Mouse (Mus musculus) myocyte (in vitro differentiated cells): ENCODE measurements around the gene Psg27. TPM values are rescaled to one million over a fixed set of nuclear protein-coding genes. Genes with fewer than 3 reads are reported as not detected.
"Not testable (repeated sequence)": the region's sequence is repeated elsewhere in the genome, so short reads cannot be mapped to it uniquely, and the experiment has no call there.

ENCODE experiments used
- H3K27me3 ChIP-seq: one replicate; pipeline ENCODE4 v1.6.1; 2011; ENCODE audit not compliant: control insufficient read depth, insufficient read depth, insufficient read length
- H3K36me3 ChIP-seq: one replicate; pipeline ENCODE4 v1.6.1; 2011; ENCODE audit not compliant: control insufficient read depth, insufficient read depth
- H3K4me2 ChIP-seq: one replicate; pipeline ENCODE4 v1.6.1; 2011; ENCODE audit warnings: low read depth, control low read depth
- H3K4me3 ChIP-seq: one replicate; pipeline ENCODE4 v1.5.1; 2011; ENCODE audit warnings: mild to moderate bottlenecking, control low read depth, moderate library complexity
- H3K79me2 ChIP-seq: one replicate; pipeline ENCODE4 v1.6.1; 2011; ENCODE audit not compliant: control insufficient read depth, insufficient read depth
- H3ac ChIP-seq: one replicate; pipeline ENCODE4 v1.6.1; 2011; ENCODE audit not compliant: control insufficient read depth, insufficient read length
- CEBPB ChIP-seq: IDR thresholded peaks from 2 replicates; pipeline ENCODE4 v1.6.1; 2011; ENCODE audit warnings: mild to moderate bottlenecking, moderate library complexity; ENCODE audit not compliant: poor library complexity, insufficient read depth, severe bottlenecking
- E2F4 ChIP-seq: IDR thresholded peaks from one replicate; pipeline ENCODE4 v1.6.1; 2011; ENCODE audit warnings: mild to moderate bottlenecking, control low read depth, moderate library complexity; ENCODE audit not compliant: insufficient read depth
- MAX ChIP-seq: IDR thresholded peaks from one replicate; pipeline ENCODE4 v1.6.1; 2011; ENCODE audit warnings: low read depth, mild to moderate bottlenecking, control low read depth
- MYOD1 ChIP-seq, 3 experiments: IDR thresholded peaks; one replicate each; pipeline ENCODE4 v1.6.1; 2011; ENCODE audit warnings: control low read depth in 2 of 3, low read depth in 2 of 3, mild to moderate bottlenecking in 2 of 3, moderate library complexity in 1 of 3; ENCODE audit not compliant: insufficient read length in 2 of 3, control insufficient read depth in 1 of 3
- MYOG ChIP-seq, 3 experiments: IDR thresholded peaks; one replicate each; pipeline ENCODE4 v1.6.1; 2011; ENCODE audit warnings: control low read depth in 2 of 3, low read depth in 2 of 3, mild to moderate bottlenecking in 2 of 3; ENCODE audit not compliant: insufficient read length in 2 of 3, control insufficient read depth in 1 of 3, insufficient read depth in 1 of 3
- POLR2A ChIP-seq: IDR thresholded peaks from one replicate; pipeline ENCODE4 v1.6.1; 2011; ENCODE audit warnings: low read depth, mild to moderate bottlenecking, control low read depth, moderate library complexity; ENCODE audit not compliant: insufficient read length
- POLR2AphosphoS2 ChIP-seq: IDR thresholded peaks from one replicate; pipeline ENCODE4 v1.6.1; 2011; ENCODE audit warnings: low read depth, control low read depth; ENCODE audit not compliant: insufficient read length
- REST ChIP-seq: IDR thresholded peaks from one replicate; pipeline ENCODE4 v1.6.1; 2011; ENCODE audit warnings: mild to moderate bottlenecking, control low read depth, moderate library complexity; ENCODE audit not compliant: insufficient read depth, insufficient read length
- SRF ChIP-seq: IDR thresholded peaks from one replicate; pipeline ENCODE4 v1.6.1; 2011; ENCODE audit warnings: low read depth; ENCODE audit not compliant: control insufficient read depth, insufficient read length
- TCF12 ChIP-seq: IDR thresholded peaks from one replicate; pipeline ENCODE4 v1.6.1; 2011; ENCODE audit warnings: mild to moderate bottlenecking, control low read depth; ENCODE audit not compliant: poor library complexity, insufficient read depth, severe bottlenecking
- TCF3 ChIP-seq: IDR thresholded peaks from one replicate; pipeline ENCODE4 v1.6.1; 2011; ENCODE audit warnings: low read depth, control low read depth; ENCODE audit not compliant: insufficient read length
- USF1 ChIP-seq: IDR thresholded peaks from one replicate; pipeline ENCODE4 v1.6.1; 2011; ENCODE audit warnings: low read depth, mild to moderate bottlenecking, control low read depth, moderate library complexity
- polyA plus RNA-seq: library from polyadenylated mRNA; unstranded; fragments of >200 nt; fragmentation: generic; extraction: Trizol; gene quantifications from one replicate; pipeline ENCODE4 v1.2.1, GENCODE M21; 2012; ENCODE audit warnings: missing spikeins

The Psg27 gene
- not detected for polyA plus RNA-seq

DNA sequence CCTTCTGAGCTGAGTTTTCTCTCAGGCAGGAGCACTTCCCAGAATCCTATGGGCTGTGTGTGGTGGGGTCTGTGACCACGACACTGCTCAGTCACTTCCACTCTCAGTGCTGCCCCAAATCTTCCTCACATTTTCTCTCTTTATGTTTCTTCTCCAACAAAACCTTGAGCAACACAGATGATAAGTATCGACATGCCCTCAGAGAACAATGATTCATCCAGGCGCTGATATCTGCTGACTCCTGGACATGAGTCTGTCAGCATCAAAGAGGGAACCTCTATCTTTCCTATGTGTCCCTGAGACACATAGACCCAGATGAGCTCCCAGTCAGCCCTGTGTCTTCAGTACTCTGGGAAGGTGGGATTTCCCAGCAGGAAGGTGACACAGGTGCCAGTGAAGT is at the start of gene Psg27:
Gene Psg27 (minus strand): TSS at position 101 of the 400 bp plus-strand sequence.
- no peaks in the 10 kb centered on the region for H3K79me2 ChIP-seq
- no peaks in the 10 kb centered on the region for H3K27me3 ChIP-seq
- no peak within 1 kb of the TSS for H3K4me2 ChIP-seq
- H3K4me3 ChIP-seq = no peak within 1 kb of the TSS
- TF ChIP-seq POLR2A = no peak
- no peak for TF ChIP-seq POLR2AphosphoS2
- TF ChIP-seq SRF = no peak
- no peaks in the 10 kb centered on the region for H3K36me3 ChIP-seq
- H3ac ChIP-seq = no peak within 1 kb of the TSS

DNA sequence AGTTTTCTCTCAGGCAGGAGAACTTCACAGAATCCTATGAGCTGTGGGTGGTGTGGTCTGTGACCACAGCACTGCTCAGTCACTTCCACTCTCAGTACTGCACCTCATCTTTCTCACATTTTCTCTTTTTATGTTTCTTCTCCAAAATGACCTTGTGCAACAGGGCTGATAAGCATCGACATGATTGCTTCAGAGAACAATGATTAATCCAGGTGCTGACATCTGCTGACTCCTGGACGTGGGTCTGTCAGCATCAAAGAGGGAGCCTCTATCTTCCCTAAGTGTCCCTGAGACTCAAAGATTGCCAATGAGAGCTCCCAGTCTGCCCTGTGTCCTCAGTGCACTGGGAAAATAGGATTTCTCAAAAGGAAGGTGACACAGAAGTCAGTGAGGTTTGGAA is 49.3 kb upstream of the Psg27 start, which contains the start of gene Psg23:
Gene Psg23 (minus strand): TSS at position 101 of the 400 bp plus-strand sequence.
- H3K27me3 ChIP-seq, H3K4me2 ChIP-seq, H3K36me3 ChIP-seq, H3ac ChIP-seq, H3K79me2 ChIP-seq, H3K4me3 ChIP-seq: not testable (repeated sequence)

DNA sequence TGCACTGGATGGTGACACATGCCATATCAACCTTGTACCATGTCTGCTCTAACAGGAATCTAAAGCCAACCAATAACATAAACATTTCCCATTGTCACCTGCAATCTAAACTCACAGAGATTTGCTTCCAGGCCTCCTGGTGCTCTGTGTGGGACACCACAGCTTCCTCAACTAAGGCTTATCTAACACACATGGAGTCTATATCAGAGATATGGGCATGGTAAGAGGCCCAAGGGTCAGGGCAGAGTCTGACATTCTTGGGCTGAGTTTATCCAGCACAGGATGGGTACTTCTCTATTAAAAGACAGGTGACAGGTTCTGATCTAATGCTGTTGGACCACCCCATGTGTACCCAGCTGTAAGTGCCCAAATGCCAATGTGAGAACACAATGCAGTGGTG is 7.3 kb downstream of the Psg27 start:
- Histone ChIP-seq H3K27me3 (no peaks in the 10 kb centered on the region), H3K4me2 (no peak overlapping the region), H3K36me3 (no peaks in the 10 kb centered on the region), H3K4me3 (no peak overlapping the region), H3ac (no peak overlapping the region), H3K79me2 (no peaks in the 10 kb centered on the region)
- TF ChIP-seq SRF (no peak), TCF3 (no peak), POLR2AphosphoS2 (no peak), USF1 (no peak), TCF12 (no peak), REST (no peak), POLR2A (no peak), MYOD1 (IDR thresholded peaks at IDR 0.05; ENCODE audit: control insufficient read depth in 1 of 3, insufficient read length in 2 of 3, low read depth in 2 of 3) (no peak), E2F4 (no peak), MAX (no peak), CEBPB (no peak)

DNA sequence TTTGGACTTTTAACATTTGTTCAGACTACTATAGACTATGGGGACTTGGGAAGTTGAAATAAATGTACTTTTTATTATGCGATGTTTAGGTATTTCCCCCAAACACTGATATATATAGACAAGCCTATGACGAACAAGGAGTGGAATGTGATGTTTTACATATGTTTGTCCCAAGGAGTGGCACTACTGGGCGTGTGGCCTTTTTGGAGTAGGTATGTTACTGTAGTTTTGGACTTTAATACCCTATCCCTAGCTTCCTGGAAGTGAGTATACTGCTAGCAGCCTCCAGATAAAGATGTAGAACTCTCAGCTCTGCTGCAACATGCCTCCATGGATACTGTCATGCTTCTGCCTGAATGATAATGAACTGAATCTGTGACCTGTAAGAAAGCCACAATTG is 11.4 kb downstream of the Psg27 start:
- H3K36me3 ChIP-seq, H3K79me2 ChIP-seq, H3K4me2 ChIP-seq, H3K4me3 ChIP-seq, H3ac ChIP-seq, H3K27me3 ChIP-seq: not testable (repeated sequence)

DNA sequence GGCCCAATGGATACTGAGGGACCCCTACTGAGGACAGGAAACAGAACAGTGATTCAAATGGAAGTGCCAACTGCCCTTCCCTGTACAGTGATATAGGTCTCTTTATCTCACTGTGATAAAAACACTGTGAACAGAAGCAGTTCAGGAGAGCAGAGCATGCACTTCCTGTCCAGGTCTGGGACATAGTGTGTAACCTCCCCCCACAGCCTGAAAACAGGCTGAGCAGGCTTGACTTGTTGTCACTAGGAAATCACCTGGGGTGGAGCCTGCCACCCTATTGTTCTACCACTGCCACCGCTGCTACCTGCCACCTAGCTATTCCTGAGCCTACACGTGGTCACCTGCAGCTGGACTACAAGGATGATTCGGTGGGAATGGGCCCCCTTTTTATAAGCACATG is 33.7 kb downstream of the Psg27 start:
- H3K27me3 ChIP-seq = no peaks in the 10 kb centered on the region
- H3K79me2 ChIP-seq = no peaks in the 10 kb centered on the region
- no peak for TF ChIP-seq SRF
- TF ChIP-seq TCF12 = no peak
- TF ChIP-seq MYOG (IDR thresholded peaks at IDR 0.05; ENCODE audit: control insufficient read depth in 1 of 3, insufficient read depth in 1 of 3, insufficient read length in 2 of 3, low read depth in 2 of 3) = no peak
- TF ChIP-seq POLR2AphosphoS2 = no peak
- no peak overlapping the region for H3K4me3 ChIP-seq
- H3ac ChIP-seq = no peak overlapping the region
- H3K4me2 ChIP-seq = no peak overlapping the region
- H3K36me3 ChIP-seq = no peaks in the 10 kb centered on the region

DNA sequence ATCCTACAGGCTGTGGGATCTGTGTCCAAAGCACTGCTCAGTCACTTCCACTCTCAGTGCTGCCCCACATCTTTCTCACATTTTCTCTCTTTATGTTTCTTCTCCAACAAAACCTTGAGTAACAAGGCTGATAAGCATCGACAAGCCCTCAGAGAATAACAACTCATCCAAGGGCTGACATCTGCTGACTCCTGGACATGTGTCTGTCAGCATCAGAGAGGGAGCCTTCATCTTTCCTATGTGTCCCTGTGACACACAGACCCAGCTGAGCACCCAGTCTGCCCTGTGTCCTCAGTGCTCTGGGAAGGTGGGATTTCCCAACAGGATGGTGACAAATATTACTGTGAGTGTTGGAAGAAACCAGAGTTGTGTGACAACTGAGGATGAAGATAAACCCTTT is 34.9 kb downstream of the Psg27 start, which contains the start of gene Psg25:
Gene Psg25 (minus strand): TSS at position 101 of the 400 bp plus-strand sequence.
- H3K36me3 ChIP-seq = no peaks in the 10 kb centered on the region
- no peak within 1 kb of the TSS for H3K4me2 ChIP-seq
- TF ChIP-seq POLR2A (no peak), E2F4 (no peak), MYOG (IDR thresholded peaks at IDR 0.05; ENCODE audit: control insufficient read depth in 1 of 3, insufficient read depth in 1 of 3, insufficient read length in 2 of 3, low read depth in 2 of 3) (no peak)
- H3K4me3 ChIP-seq = no peak within 1 kb of the TSS
- no peaks in the 10 kb centered on the region for H3K79me2 ChIP-seq
- H3ac ChIP-seq = no peak within 1 kb of the TSS
- H3K27me3 ChIP-seq = no peaks in the 10 kb centered on the region
